Mouse (Mus musculus): ENCODE results near the gene Iqcm. TPM values are rescaled to one million over a fixed set of nuclear protein-coding genes. Genes with fewer than 3 reads are reported as not detected.

Iqcm gene
- total and polyA plus RNA-seq, 2 experiments from 2014 or later = 0.16 to 0.33 TPM

- no peak overlapping the region for H3K4me2 ChIP-seq (ENCODE audit: low read depth, low read length, poor library complexity, severe bottlenecking)
- H3K27ac ChIP-seq (ENCODE audit: low read depth, low read length) = no peak overlapping the region
- no peak for TF ChIP-seq CTCF (IDR thresholded peaks at IDR 0.05)
- WGBS = 40% methylated on average over 4 of the region's 4 CpGs
- H3K36me3 ChIP-seq (ENCODE audit: insufficient read depth, low read length) = no peaks in the 10 kb centered on the region
- H3K9ac ChIP-seq (replicated peaks; ENCODE audit: low read length, poor library complexity, severe bottlenecking) = no peak overlapping the region
- H3K4me3 ChIP-seq (ENCODE audit: low read depth, low read length) = no peak overlapping the region
- H3K27me3 ChIP-seq (ENCODE audit: insufficient read depth, low read length) = no peaks in the 10 kb centered on the region
- DNase-seq (ENCODE audit: low spot score) (no peak), ATAC-seq (ENCODE audit: low FRiP score) (no peak)
- H3K9me3 ChIP-seq (ENCODE audit: low read length) = no peaks in the 10 kb centered on the region
- no peaks in the 10 kb centered on the region for H3K4me1 ChIP-seq (ENCODE audit: insufficient read depth, low read length)
Measured at GRCm38 (mm10) chr8:76018501-76018900, 570.0 kb downstream of the Iqcm start.

Other genes starting within 250 kb of the Iqcm start
- 10.1 and 14.4 TPM in 2 replicates for gene Rasd2, start 234.8 kb upstream of the Iqcm start, total RNA-seq (2014; rRNA removed)
- 4.5 and 5.5 TPM in 2 replicates for gene Rasd2, start 234.8 kb upstream of the Iqcm start, polyA plus RNA-seq (2015; fragmentation: Nextera tagmentation; extraction: Ambion mirVana)
- 1.6 and 2.1 TPM in 2 replicates for gene Gm10358, start 42.1 kb upstream of the Iqcm start, total RNA-seq (2014; rRNA removed)
- gene Gm10358, start 42.1 kb upstream of the Iqcm start, polyA plus RNA-seq (2015; fragmentation: Nextera tagmentation; extraction: Ambion mirVana) = 0.22 TPM in 1 of 2 replicates, not detected in the other